Mouse (Mus musculus) cerebellum, adult 18-20 months (tissue): ENCODE data around the gene Mlx.

Experiments used
- DNase-seq, 2 experiments: peaks; one replicate each; pipeline ENCODE4 v3.0.0; 2021

Gene Mlx

DNA sequence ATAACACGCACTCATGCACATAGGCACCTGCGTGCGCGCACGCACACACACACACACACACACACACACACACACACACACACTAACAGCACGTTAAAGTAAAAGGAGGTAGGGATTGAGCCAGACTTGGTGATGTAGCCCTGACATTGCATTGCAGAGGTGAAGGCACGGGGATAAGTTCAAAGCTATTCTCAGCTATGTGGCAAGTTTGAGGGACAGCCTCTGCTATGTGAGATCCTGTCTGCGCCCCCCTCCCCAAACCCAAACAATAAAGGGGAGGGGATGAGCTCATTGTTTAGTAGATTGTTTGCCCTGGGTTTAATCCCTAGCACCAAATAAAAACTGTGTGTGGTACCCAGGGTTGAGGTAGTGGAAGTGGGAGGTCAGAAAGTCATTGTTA, 54.0 kb downstream of the Mlx start:
- no peak for DNase-seq
